Mouse (Mus musculus) inflammation-experienced regulatory T-cells, adult 6 months (primary cell): ENCODE data around the gene Tec. TPM values are rescaled to one million over a fixed set of nuclear protein-coding genes. Genes with fewer than 3 reads are reported as not detected.

Source experiments
- ATAC-seq: one replicate; pipeline ENCODE4 v1.8.0; 2017
- polyA plus RNA-seq, 3 experiments: library from polyadenylated mRNA; unstranded; fragments of 100-300 nt; shearing (Covaris generic); gene quantifications; one replicate each; pipeline ENCODE4 v1.2.1; 2017

The Tec gene
- polyA plus RNA-seq, 3 experiments from 2014 or later = 9.2 to 14.7 (median 10.2) TPM

- no peak for ATAC-seq
Observed at GRCm38 (mm10) chr5:72852301-72852995, 15.8 kb downstream of the Tec start.

GRCm38 (mm10) chr5:72851674-72852098 is 16.6 kb downstream of the Tec start:
- no peak for ATAC-seq

- no peak for ATAC-seq
Observed at GRCm38 (mm10) chr5:72850926-72851673, 17.2 kb downstream of the Tec start.

GRCm38 (mm10) chr5:72848889-72849435 is 19.3 kb downstream of the Tec start:
- no peak for ATAC-seq

- ATAC-seq = no peak
Observed at GRCm38 (mm10) chr5:72846712-72847111, 21.6 kb downstream of the Tec start.

- ATAC-seq = no peak
Observed at GRCm38 (mm10) chr5:72845928-72846630, 22.2 kb downstream of the Tec start.

- ATAC-seq = no peak
Observed at GRCm38 (mm10) chr5:72844776-72845495, 23.3 kb downstream of the Tec start.

GRCm38 (mm10) chr5:72844294-72844693 is 24.0 kb downstream of the Tec start:
- peak; percentile 48 for ATAC-seq

GRCm38 (mm10) chr5:72839655-72840054 is 28.6 kb downstream of the Tec start:
- ATAC-seq = no peak

- ATAC-seq = no peak
Observed at GRCm38 (mm10) chr5:72838976-72839375, 29.3 kb downstream of the Tec start.

GRCm38 (mm10) chr5:72835656-72836055 is 32.6 kb downstream of the Tec start:
- ATAC-seq = no peak

GRCm38 (mm10) chr5:72832904-72833765 is 35.1 kb downstream of the Tec start:
- no peak for ATAC-seq

GRCm38 (mm10) chr5:72832191-72832590 is 36.1 kb downstream of the Tec start:
- no peak for ATAC-seq

- no peak for ATAC-seq
Observed at GRCm38 (mm10) chr5:72830988-72831610, 37.2 kb downstream of the Tec start.

- ATAC-seq = no peak
Observed at GRCm38 (mm10) chr5:72829506-72830067, 38.7 kb downstream of the Tec start.

GRCm38 (mm10) chr5:72828401-72828800 is 39.9 kb downstream of the Tec start:
- no peak for ATAC-seq

- no peak for ATAC-seq
Observed at GRCm38 (mm10) chr5:72827435-72827834, 40.8 kb downstream of the Tec start.

GRCm38 (mm10) chr5:72826445-72826844 is 41.8 kb downstream of the Tec start:
- ATAC-seq = no peak

- ATAC-seq = no peak
Observed at GRCm38 (mm10) chr5:72820651-72821050, 47.6 kb downstream of the Tec start.

GRCm38 (mm10) chr5:72820036-72820640 is 48.1 kb downstream of the Tec start:
- no peak for ATAC-seq
